Mouse (Mus musculus) lung, adult 2 months (tissue): ENCODE measurements around the gene Plxnc1. TPM values are rescaled to one million over a fixed set of nuclear protein-coding genes. Genes with fewer than 3 reads are reported as not detected.

Source experiments
- DNase-seq: peaks from one replicate; pipeline ENCODE4 v3.0.0; 2022
- H3K4me1 ChIP-seq: fragments of 200-500 bp; 2 replicates; pipeline ENCODE4 v1.6.1; 2011; ENCODE audit warnings: low read length; ENCODE audit not compliant: control insufficient read depth, insufficient read depth
- H3K4me3 ChIP-seq: fragments of 200-500 bp; replicated peaks from 2 replicates; pipeline ENCODE3; 2011; ENCODE audit warnings: low read depth, mild to moderate bottlenecking, control low read depth, low read length; ENCODE audit errors: extremely low read depth
- CTCF ChIP-seq: fragments of 200-500 bp; IDR thresholded peaks from 2 replicates; pipeline ENCODE4 v1.5.1; 2011; ENCODE audit warnings: mild to moderate bottlenecking, low read length, control low read depth; ENCODE audit not compliant: insufficient read depth
- POLR2A ChIP-seq: fragments of 200-500 bp; IDR thresholded peaks from 2 replicates; pipeline ENCODE4 v1.6.1; 2011; ENCODE audit warnings: low read depth, mild to moderate bottlenecking, control low read depth, low read length, borderline replicate concordance; ENCODE audit errors: extremely low read depth
- WGBS: fragments of 180-500 bp; shearing (Covaris S2); methylation state at CpG from one replicate; pipeline ENCODE4 v1.1.7; 2018; 5-methylcytosine and 5-hydroxymethylcytosine counted together
- polyA plus RNA-seq: library from polyadenylated mRNA; depleted of rRNA; stranded (reverse); fragments of >200 nt; gene quantifications from 2 replicates; pipeline ENCODE4 v1.2.3, GENCODE M21; 2012

The Plxnc1 gene
- polyA plus RNA-seq, 1 experiment = 5.4 TPM

GRCm38 (mm10) chr10:94798128-94798527 is 146.5 kb downstream of the Plxnc1 start:
- no peak for DNase-seq
- WGBS = 55% methylated on average over 5 of the region's 5 CpGs
- Histone ChIP-seq H3K4me1 (peaks cover 7% of the 10 kb centered on the region; the same call in 1 of the 2 replicates), H3K4me3 (no peak overlapping the region)
- TF ChIP-seq POLR2A (no peak), CTCF (no peak)

- no peak overlapping the region for H3K4me3 ChIP-seq
- no peak for DNase-seq
- 68% methylated on average over 5 of the region's 5 CpGs for WGBS
Observed at GRCm38 (mm10) chr10:94794666-94795244, 149.9 kb downstream of the Plxnc1 start.

DNA sequence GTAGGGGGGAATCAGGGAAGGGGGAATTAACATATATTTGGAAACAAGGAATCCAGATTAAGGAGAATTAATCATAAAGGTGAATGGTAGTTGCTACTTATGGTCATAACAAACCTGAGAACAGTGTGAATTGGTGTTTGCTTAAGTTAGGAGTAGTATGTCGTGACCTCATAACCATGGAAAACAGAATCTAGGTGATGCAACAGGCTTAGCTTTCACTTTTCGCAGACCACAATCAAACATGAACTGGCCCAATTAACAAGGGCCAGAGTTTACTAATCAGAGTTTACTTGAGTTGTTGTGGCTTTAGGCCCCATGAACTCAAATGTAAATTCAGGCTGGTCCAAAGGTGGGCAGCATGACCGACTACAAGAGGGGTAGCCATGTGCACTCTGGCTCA is 150.7 kb downstream of the Plxnc1 start:
- Histone ChIP-seq H3K4me3 (no peak overlapping the region), H3K4me1 (peaks cover 5% of the 10 kb centered on the region; the same call in 1 of the 2 replicates)
- TF ChIP-seq CTCF (no peak), POLR2A (no peak)
- no peak for DNase-seq
- 76% methylated on average over 3 of the region's 3 CpGs for WGBS

More at GRCm38 (mm10) chr10:94794666-94795244, 149.9 kb downstream of the Plxnc1 start:
- no peak for TF ChIP-seq POLR2A
- TF ChIP-seq CTCF = no peak
- peaks cover 5% of the 10 kb centered on the region; the same call in 1 of the 2 replicates for H3K4me1 ChIP-seq

DNA sequence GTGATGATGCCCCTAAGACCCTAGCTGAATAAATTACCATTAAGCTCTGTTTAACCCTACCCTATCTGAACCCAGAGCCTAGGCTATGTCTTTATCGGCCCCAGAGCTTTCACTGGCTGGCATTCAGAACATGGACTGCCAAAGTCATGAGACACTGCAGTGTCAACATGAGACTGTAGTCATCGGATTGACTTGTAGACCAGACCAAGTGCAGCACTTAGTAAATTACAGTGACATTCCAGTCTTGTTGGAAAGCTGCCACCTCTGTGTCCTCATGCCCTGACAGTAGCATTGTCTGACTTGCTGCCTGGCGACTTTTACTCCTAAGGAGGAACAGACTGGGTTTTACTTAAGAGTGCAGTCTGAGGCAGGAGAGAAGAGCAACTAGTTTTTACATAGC is 155.4 kb downstream of the Plxnc1 start:
- H3K4me1 ChIP-seq = peaks cover 5% of the 10 kb centered on the region; the same call in 1 of the 2 replicates
- no peak overlapping the region for H3K4me3 ChIP-seq
- DNase-seq = no peak
- no peak for TF ChIP-seq CTCF
- TF ChIP-seq POLR2A = no peak
- WGBS = 33% methylated on average over 3 of the region's 3 CpGs

DNA sequence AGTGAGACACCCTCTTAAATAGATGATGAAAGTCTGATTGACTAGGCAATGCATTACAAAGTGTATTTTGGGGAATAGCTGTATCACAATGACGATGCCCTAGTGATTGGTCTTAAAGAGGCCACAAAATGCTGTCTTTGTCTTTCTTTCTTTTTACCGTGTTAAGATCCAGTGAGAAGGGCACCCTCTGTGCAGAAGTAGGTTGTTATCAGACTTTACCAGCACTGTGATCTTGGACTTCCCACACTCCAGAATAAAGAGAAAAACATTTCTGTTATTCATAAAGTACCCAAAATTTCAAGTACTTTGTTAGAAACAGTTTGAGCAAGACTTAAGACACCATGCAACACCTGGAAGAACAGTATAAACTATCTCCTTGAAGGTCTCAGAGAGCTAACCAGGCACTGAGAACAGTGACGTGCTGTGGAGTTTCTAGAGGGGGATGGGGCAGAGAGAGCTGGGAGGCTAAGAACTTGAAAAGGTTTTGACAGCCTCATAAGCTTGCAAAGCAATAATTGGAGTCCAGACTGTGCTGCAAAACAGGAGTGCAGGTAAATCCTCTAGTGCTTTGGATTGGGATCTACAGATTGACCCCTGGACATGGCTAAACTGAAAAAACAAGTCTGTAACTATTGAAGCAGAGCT is 163.9 kb downstream of the Plxnc1 start:
- Histone ChIP-seq H3K4me1 (no peaks in the 10 kb centered on the region), H3K4me3 (no peak overlapping the region)
- 85% methylated on average over 3 of the region's 3 CpGs for WGBS
- DNase-seq = no peak
- TF ChIP-seq CTCF = no peak

DNA sequence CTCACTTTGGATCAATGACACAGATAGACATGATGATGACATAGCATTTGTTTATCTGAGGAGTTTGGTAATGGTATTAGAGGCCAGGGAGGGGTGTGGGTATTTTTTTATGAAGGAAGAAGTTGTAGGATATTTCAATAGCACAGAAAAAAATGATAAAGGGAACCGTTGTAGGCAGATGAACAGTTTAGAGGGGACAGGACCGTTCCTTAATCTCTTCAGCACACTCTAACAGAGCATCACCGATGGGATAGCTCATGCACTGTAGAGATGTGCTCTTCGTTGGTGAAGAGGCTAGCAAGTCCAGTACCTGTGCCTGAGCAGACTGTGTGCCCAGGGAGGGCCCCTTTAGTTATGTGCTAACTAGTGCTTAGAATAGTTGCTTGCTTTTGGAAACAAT is 165.3 kb downstream of the Plxnc1 start:
- 91% methylated on average over 4 of the region's 4 CpGs for WGBS
- TF ChIP-seq CTCF (no peak), POLR2A (no peak)
- no peak for DNase-seq
- Histone ChIP-seq H3K4me1 (no peaks in the 10 kb centered on the region), H3K4me3 (no peak overlapping the region)

- DNase-seq = no peak
- 98% methylated on average over 3 of the region's 3 CpGs for WGBS
- Histone ChIP-seq H3K4me3 (no peak overlapping the region), H3K4me1 (no peaks in the 10 kb centered on the region)
- no peak for TF ChIP-seq POLR2A
- TF ChIP-seq CTCF = no peak
Observed at GRCm38 (mm10) chr10:94777576-94777975, 167.1 kb downstream of the Plxnc1 start.

GRCm38 (mm10) chr10:94771496-94771895 is 173.1 kb downstream of the Plxnc1 start:
- H3K4me1 ChIP-seq = no peaks in the 10 kb centered on the region; the same call in 1 of the 2 replicates
- 32% methylated on average over 3 of the region's 3 CpGs for whole genome bisulfite sequencing
- no peak for TF ChIP-seq CTCF
- TF ChIP-seq POLR2A = no peak
- no peak overlapping the region for H3K4me3 ChIP-seq
- DNase-seq = no peak

- H3K4me1 ChIP-seq = no peaks in the 10 kb centered on the region
- H3K4me3 ChIP-seq = no peak overlapping the region
- DNase-seq = no peak
- TF ChIP-seq POLR2A (no peak), CTCF (no peak)
- WGBS = 96% methylated on average over 2 of the region's 2 CpGs
Observed at GRCm38 (mm10) chr10:94747011-94747410, 197.6 kb downstream of the Plxnc1 start.

DNA sequence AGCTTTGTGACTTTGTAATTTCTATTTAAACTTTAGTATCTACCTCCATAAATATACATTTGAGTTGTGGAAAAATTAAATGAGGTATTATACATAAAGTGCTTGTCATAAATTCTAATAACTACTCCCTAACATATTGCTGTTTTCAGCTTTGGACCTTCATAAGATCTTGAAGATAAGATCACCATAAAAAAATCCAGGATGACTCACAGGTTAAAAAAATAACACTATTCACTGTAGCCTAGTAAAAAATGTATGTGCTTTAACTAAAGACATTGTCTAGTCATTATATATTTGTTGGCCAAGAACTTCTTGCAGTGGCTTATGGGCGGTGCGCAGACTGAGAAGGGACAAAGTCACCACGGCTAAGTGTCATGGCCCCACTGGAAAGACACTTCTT is 203.2 kb downstream of the Plxnc1 start:
- DNase-seq = no peak
- 97% methylated on average over 3 of the region's 3 CpGs for WGBS

More for the DNA sequence above, 203.2 kb downstream of the Plxnc1 start:
- Histone ChIP-seq H3K4me3 (no peak overlapping the region), H3K4me1 (no peaks in the 10 kb centered on the region)
- TF ChIP-seq CTCF (no peak), POLR2A (no peak)
